In genomic region chr10:71007001-71007400, GRCm38 (mm10) we compare ENCODE assay signal across 32 mouse cellular contexts.
"Had no signal": no experiment of that assay in that cellular context is flagged by ENCODE, and none has a peak within 500 bp of the region (broad histone marks: within the 10 kb centered on the region; RNA-seq: fewer than 3 reads in every experiment).

No protein-coding gene starts in this region.

- DNase-seq: left cerebral cortex, postnatal 4 days; liver; liver, embryonic 13.5 days; liver, postnatal 0 days; lung, adult 18-20 months; lung, adult 2 months; lung, postnatal 10 days; lung, postnatal 14 days; lung, postnatal 36 days; lung, postnatal 4 days; midbrain, embryonic 14.5 days had no signal

- ATAC-seq: liver, embryonic 12.5 days; liver, postnatal 0 days; midbrain, embryonic 13.5 days; midbrain, embryonic 15.5 days; midbrain, embryonic 16.5 days had no signal

- H3K4me3 ChIP-seq: left cerebral cortex, adult 2 months; limb, embryonic 10.5 days; limb, embryonic 12.5 days; limb, embryonic 13.5 days; limb, embryonic 15.5 days; liver, embryonic 12.5 days; liver, embryonic 13.5 days; liver, embryonic 15.5 days; lung, embryonic 15.5 days; megakaryocyte, embryonic 14.5 days; midbrain, embryonic 10.5 days; midbrain, embryonic 12.5 days; midbrain, embryonic 13.5 days; midbrain, embryonic 15.5 days; myocyte; neural tube, embryonic 12.5 days had no signal

- H3K4me2 ChIP-seq: limb, embryonic 12.5 days; limb, embryonic 13.5 days; limb, embryonic 15.5 days; liver, embryonic 11.5 days; liver, embryonic 12.5 days; liver, embryonic 13.5 days; liver, embryonic 15.5 days; lung, embryonic 14.5 days; lung, embryonic 15.5 days; midbrain, embryonic 11.5 days; midbrain, embryonic 12.5 days; midbrain, embryonic 13.5 days; midbrain, embryonic 15.5 days; neural tube, embryonic 12.5 days had no signal

- H3K27me3 ChIP-seq: limb, embryonic 12.5 days; limb, embryonic 13.5 days; limb, embryonic 15.5 days; liver, embryonic 12.5 days; liver, embryonic 13.5 days; liver, embryonic 15.5 days; lung, embryonic 15.5 days; megakaryocyte, embryonic 14.5 days; midbrain, embryonic 12.5 days; midbrain, embryonic 13.5 days; midbrain, embryonic 15.5 days; neural tube, embryonic 12.5 days had no signal

- H3K36me3 ChIP-seq: limb, embryonic 10.5 days; limb, embryonic 12.5 days; limb, embryonic 15.5 days; liver, embryonic 12.5 days; liver, embryonic 13.5 days; liver, embryonic 15.5 days; lung, embryonic 15.5 days; midbrain, embryonic 10.5 days; midbrain, embryonic 12.5 days; midbrain, embryonic 13.5 days; midbrain, embryonic 15.5 days; neural tube, embryonic 12.5 days had no signal

- H3K9me3 ChIP-seq: limb, embryonic 10.5 days; limb, embryonic 12.5 days; limb, embryonic 13.5 days; limb, embryonic 15.5 days; liver, embryonic 15.5 days; lung, embryonic 15.5 days; midbrain, embryonic 10.5 days; midbrain, embryonic 12.5 days; midbrain, embryonic 13.5 days; midbrain, embryonic 15.5 days; neural tube, embryonic 12.5 days had no signal

- H3K9ac ChIP-seq: limb, embryonic 12.5 days; limb, embryonic 13.5 days; limb, embryonic 15.5 days; liver, embryonic 12.5 days; liver, embryonic 13.5 days; liver, embryonic 14.5 days; liver, embryonic 15.5 days; liver, postnatal 0 days; lung, embryonic 14.5 days; lung, embryonic 15.5 days; midbrain, embryonic 12.5 days; midbrain, embryonic 13.5 days; midbrain, embryonic 15.5 days; neural tube, embryonic 12.5 days had no signal

- H3K27ac ChIP-seq: left cerebral cortex, adult 2 months; limb, embryonic 10.5 days; limb, embryonic 12.5 days; limb, embryonic 13.5 days; limb, embryonic 15.5 days; liver, embryonic 12.5 days; liver, embryonic 13.5 days; liver, embryonic 14.5 days; liver, embryonic 15.5 days; lung, embryonic 15.5 days; macrophage; midbrain, embryonic 10.5 days; midbrain, embryonic 12.5 days; midbrain, embryonic 13.5 days; midbrain, embryonic 15.5 days; neural tube, embryonic 12.5 days had no signal

- H3K4me1 ChIP-seq: liver, embryonic 12.5 days; liver, embryonic 13.5 days; liver, embryonic 15.5 days; megakaryocyte, embryonic 14.5 days; midbrain, embryonic 10.5 days; midbrain, embryonic 12.5 days; midbrain, embryonic 13.5 days; neural tube, embryonic 12.5 days had no signal
